Mouse (Mus musculus): ENCODE results near the gene Lpin2. TPM values are rescaled to one million over a fixed set of nuclear protein-coding genes. Genes with fewer than 3 reads are reported as not detected.

Lpin2 gene
- polyA plus RNA-seq, 1 experiment = 30.2 TPM

DNA sequence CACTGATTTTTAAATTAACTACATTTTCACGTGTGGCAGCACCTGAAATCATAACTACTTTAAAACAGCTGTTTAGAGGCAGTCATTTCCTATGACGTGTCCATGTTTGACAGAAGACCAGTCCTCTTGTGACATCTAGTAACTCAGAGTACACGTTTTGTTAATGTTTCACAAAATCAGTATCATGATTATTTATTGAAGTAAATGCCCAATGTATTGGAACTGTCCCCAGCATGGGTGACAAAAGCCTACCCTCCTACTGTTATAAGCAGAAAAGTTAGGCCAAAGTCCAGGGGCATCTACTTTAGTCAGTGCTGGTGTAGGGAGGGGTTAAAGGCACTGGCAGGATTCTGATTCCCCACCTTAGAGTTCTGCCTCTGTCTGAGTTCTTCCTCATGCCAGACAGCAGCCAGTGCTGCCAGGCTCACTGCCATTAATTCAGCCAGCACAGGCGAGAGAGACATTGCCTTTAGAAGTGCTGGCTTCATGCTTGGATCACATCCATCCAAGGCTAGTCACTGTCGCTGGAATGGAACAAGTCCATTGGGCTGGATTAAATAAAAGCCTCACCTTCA lies 34.8 kb downstream of the Lpin2 start:
- H3K4me1 ChIP-seq (ENCODE audit: control insufficient read depth, insufficient read depth, low read length) = peaks cover 8% of the 10 kb centered on the region
- WGBS = 67% methylated on average over 5 of the region's 5 CpGs
- no peak overlapping the region for H3K4me3 ChIP-seq (replicated peaks; ENCODE audit: insufficient read depth, low read depth, low read length)
- TF ChIP-seq POLR2A (IDR thresholded peaks at IDR 0.05; ENCODE audit: borderline replicate concordance, insufficient read depth, low read length) = no peak
- no peak for TF ChIP-seq CTCF (IDR thresholded peaks at IDR 0.05; ENCODE audit: borderline replicate concordance, insufficient read depth, low read depth, low read length)
- H3K27ac ChIP-seq (ENCODE audit: insufficient read depth, low read length) = no peak overlapping the region
- H3K27me3 ChIP-seq (ENCODE audit: control insufficient read depth, insufficient read depth, low read length) = no peaks in the 10 kb centered on the region
- no peak for DNase-seq

DNA sequence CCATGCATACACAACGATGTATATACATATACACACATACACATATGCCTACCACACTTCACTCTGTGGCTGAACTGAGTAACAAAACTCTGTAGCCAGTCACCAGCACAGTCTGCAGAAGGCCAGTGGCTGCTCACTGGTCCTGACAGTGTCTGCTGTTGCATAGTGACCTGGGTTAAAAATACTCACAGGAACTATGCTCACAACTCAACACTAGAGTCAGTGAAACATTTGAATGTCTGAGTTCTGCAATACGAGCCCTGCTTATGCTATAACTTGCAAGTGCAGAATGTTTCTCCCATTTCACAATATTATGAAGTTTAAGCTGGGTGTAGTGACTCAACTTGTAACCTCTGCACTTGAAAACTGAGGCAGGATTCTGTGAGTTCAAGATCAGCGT lies 39.0 kb downstream of the Lpin2 start:
- no peak overlapping the region for H3K27ac ChIP-seq (ENCODE audit: insufficient read depth, low read length)
- TF ChIP-seq POLR2A (IDR thresholded peaks at IDR 0.05; ENCODE audit: borderline replicate concordance, insufficient read depth, low read length) = no peak
- no peak for TF ChIP-seq CTCF (IDR thresholded peaks at IDR 0.05; ENCODE audit: borderline replicate concordance, insufficient read depth, low read depth, low read length)
- no peaks in the 10 kb centered on the region; the same call in 1 of the 2 replicates for H3K4me1 ChIP-seq (ENCODE audit: control insufficient read depth, insufficient read depth, low read length)
- no peak for DNase-seq
- H3K27me3 ChIP-seq (ENCODE audit: control insufficient read depth, insufficient read depth, low read length) = no peaks in the 10 kb centered on the region
- WGBS = 93% methylated on average over 3 of the region's 3 CpGs
- no peak overlapping the region for H3K4me3 ChIP-seq (replicated peaks; ENCODE audit: insufficient read depth, low read depth, low read length)

DNA sequence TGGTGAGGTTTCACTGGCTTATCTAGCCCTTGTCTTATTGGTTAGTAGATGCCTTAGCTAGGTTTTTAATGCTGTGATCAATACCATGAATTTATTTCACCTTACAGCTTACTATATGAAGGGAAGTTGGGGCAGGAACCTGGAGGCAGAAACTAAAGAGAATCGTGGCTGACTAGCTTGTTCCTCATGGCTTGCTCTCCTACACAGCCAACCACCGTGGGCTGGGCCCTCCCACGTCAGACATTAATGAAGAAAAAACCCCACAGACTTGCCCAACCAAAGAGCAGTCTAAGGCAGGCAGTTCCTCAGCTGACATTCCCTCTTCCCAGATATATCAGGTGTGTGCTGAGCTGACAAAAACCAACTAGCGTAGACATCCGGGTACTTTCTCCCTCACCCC lies 41.3 kb downstream of the Lpin2 start:
- Histone ChIP-seq H3K27ac (ENCODE audit: insufficient read depth, low read length) (no peak overlapping the region), H3K27me3 (ENCODE audit: control insufficient read depth, insufficient read depth, low read length) (no peaks in the 10 kb centered on the region), H3K4me1 (ENCODE audit: control insufficient read depth, insufficient read depth, low read length) (no peaks in the 10 kb centered on the region; the same call in 1 of the 2 replicates), H3K4me3 (replicated peaks; ENCODE audit: insufficient read depth, low read depth, low read length) (no peak overlapping the region)
- no peak for DNase-seq
- WGBS = 84% methylated on average over 5 of the region's 5 CpGs
- TF ChIP-seq CTCF (IDR thresholded peaks at IDR 0.05; ENCODE audit: borderline replicate concordance, insufficient read depth, low read depth, low read length) (no peak), POLR2A (IDR thresholded peaks at IDR 0.05; ENCODE audit: borderline replicate concordance, insufficient read depth, low read length) (no peak)

DNA sequence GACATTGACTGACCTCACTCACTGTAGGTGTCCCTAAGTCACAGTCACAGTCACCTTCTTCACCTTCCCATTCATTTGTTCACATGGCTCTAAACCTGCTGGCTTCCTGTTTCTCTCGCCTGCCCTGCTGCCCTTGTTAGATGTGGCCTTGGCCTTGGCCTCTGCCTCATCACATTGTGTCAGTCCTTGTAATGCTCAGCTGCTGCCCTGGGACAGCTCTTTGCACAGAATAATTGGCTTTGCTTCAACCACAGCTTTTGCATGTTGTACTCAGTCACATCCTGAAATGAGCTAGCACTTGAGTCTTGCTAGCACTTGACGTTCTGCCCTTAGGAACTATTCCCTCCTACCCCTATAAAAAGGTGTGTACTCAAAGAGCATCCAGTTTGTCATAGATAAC lies 42.2 kb downstream of the Lpin2 start:
- 69% methylated on average over 2 of the region's 2 CpGs for WGBS
- H3K4me3 ChIP-seq (replicated peaks; ENCODE audit: insufficient read depth, low read depth, low read length) = no peak overlapping the region
- no peak overlapping the region for H3K27ac ChIP-seq (ENCODE audit: insufficient read depth, low read length)
- no peak for TF ChIP-seq POLR2A (IDR thresholded peaks at IDR 0.05; ENCODE audit: borderline replicate concordance, insufficient read depth, low read length)
- no peak for TF ChIP-seq CTCF (IDR thresholded peaks at IDR 0.05; ENCODE audit: borderline replicate concordance, insufficient read depth, low read depth, low read length)
- DNase-seq = no peak
- no peaks in the 10 kb centered on the region for H3K27me3 ChIP-seq (ENCODE audit: control insufficient read depth, insufficient read depth, low read length)
- H3K4me1 ChIP-seq (ENCODE audit: control insufficient read depth, insufficient read depth, low read length) = no peaks in the 10 kb centered on the region; the same call in 1 of the 2 replicates

DNA sequence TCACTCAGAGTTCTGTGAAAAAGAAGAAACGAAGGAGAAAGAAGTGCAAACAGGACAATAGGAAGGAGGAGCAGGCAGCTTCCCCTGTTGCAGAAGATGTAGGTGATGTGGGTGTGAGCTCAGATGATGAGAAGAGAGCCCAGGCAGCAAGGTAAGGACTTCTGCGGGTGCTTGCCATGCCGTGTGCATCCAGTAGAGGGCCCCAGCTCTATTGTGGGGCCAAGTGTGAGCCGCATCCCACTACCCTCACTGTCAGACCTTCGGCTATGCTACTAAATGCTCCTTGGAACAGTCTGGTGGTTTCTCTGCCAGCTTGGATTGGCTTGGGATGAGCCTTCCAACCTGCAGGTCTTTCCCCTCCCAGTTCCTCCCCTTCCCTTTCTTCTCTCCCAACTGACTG lies 42.7 kb downstream of the Lpin2 start:
- no peak overlapping the region for H3K27ac ChIP-seq (ENCODE audit: insufficient read depth, low read length)
- TF ChIP-seq POLR2A (IDR thresholded peaks at IDR 0.05; ENCODE audit: borderline replicate concordance, insufficient read depth, low read length) = no peak
- TF ChIP-seq CTCF (IDR thresholded peaks at IDR 0.05; ENCODE audit: borderline replicate concordance, insufficient read depth, low read depth, low read length) = peak; percentile 43; the same call in 1 of the 2 replicates
- peak; percentile 10 to 20 for DNase-seq
- 15% methylated on average over 5 of the region's 5 CpGs for WGBS
- H3K4me1 ChIP-seq (ENCODE audit: control insufficient read depth, insufficient read depth, low read length) = no peaks in the 10 kb centered on the region; the same call in 1 of the 2 replicates
- no peaks in the 10 kb centered on the region for H3K27me3 ChIP-seq (ENCODE audit: control insufficient read depth, insufficient read depth, low read length)
- H3K4me3 ChIP-seq (replicated peaks; ENCODE audit: insufficient read depth, low read depth, low read length) = no peak overlapping the region

DNA sequence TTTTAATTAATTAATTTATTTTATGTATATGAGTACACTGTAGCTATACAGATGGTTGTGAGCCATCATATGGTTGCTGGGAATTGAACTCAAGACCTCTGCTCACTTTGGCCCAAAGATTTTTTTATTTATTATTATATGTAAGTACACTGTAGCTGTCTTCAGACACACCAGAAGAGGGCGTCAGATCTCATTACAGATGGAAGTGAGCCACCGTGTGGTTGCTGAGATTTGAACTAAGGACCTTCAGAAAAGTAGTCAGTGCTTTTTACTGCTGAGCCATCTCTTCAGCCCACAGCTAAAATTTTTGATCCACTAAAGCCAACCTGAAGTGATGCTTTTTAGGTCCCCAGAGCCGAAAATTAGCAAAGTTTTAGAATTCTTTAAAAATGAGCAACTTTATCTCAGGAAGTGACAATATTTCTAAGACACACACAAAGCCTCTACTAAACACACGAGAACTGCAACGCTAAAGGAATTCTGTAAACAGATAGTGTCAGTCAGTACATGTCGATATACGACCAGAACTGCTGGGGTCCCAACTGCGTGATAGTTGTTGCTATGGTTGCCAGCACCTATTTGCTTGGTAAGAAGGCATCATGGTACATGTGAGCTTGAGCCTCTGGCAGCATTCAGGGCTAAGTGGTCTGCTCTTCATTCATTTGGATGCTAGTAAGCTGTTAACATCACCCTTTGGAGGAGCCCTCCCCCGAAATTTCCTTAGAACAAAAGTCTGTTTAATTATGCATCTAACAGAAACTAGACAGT lies 45.0 kb downstream of the Lpin2 start:
- Histone ChIP-seq H3K4me3 (replicated peaks; ENCODE audit: insufficient read depth, low read depth, low read length) (no peak overlapping the region), H3K27ac (ENCODE audit: insufficient read depth, low read length) (no peak overlapping the region), H3K27me3 (ENCODE audit: control insufficient read depth, insufficient read depth, low read length) (no peaks in the 10 kb centered on the region), H3K4me1 (ENCODE audit: control insufficient read depth, insufficient read depth, low read length) (no peaks in the 10 kb centered on the region; the same call in 1 of the 2 replicates)
- TF ChIP-seq POLR2A (IDR thresholded peaks at IDR 0.05; ENCODE audit: borderline replicate concordance, insufficient read depth, low read length) = no peak
- no peak for TF ChIP-seq CTCF (IDR thresholded peaks at IDR 0.05; ENCODE audit: borderline replicate concordance, insufficient read depth, low read depth, low read length)
- 88% methylated on average over 9 of the region's 9 CpGs for WGBS
- no peak for DNase-seq

DNA sequence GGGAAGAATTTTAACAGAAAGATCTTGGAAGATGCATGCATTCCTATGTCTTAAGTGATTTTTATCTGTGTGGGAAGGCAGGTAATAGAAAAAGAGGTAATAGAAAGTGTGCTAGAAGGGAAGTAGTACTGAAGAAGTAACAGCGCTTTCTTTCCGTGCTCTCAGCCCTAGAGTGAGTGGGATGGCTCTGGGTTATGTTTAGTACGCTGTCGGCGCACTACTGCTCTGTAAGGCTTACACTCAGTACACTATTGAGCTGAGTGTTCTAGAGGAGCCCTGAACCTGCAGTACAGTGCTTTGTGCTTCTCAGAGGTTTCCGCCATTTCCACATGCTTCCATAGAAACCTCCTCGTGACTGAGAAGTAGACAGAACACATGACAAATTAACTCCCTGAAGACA lies 46.3 kb downstream of the Lpin2 start:
- H3K4me1 ChIP-seq (ENCODE audit: control insufficient read depth, insufficient read depth, low read length) = no peaks in the 10 kb centered on the region; the same call in 1 of the 2 replicates
- no peak overlapping the region for H3K27ac ChIP-seq (ENCODE audit: insufficient read depth, low read length)
- no peaks in the 10 kb centered on the region for H3K27me3 ChIP-seq (ENCODE audit: control insufficient read depth, insufficient read depth, low read length)
- no peak for DNase-seq
- TF ChIP-seq POLR2A (IDR thresholded peaks at IDR 0.05; ENCODE audit: borderline replicate concordance, insufficient read depth, low read length) (no peak), CTCF (IDR thresholded peaks at IDR 0.05; ENCODE audit: borderline replicate concordance, insufficient read depth, low read depth, low read length) (no peak)
- H3K4me3 ChIP-seq (replicated peaks; ENCODE audit: insufficient read depth, low read depth, low read length) = no peak overlapping the region
- 82% methylated on average over 7 of the region's 7 CpGs for WGBS
